In genomic region chr9:75558812-75559511, GRCm38 (mm10) we compare ENCODE assay signal across 8 mouse cellular contexts. TPM values are rescaled to one million over a fixed set of nuclear protein-coding genes. Genes with fewer than 3 reads are reported as not detected.
A peak's percentile ranks its signal among the peaks of the same experiment; 100 is the strongest.
DNase-seq lines count a peak whose midpoint lies in the region; ATAC-seq lines count a peak whose summit lies in the region.

No protein-coding gene starts in this region.

- H3K36me3 ChIP-seq in embryonic facial prominence, embryonic 13.5 days, result no peaks in the 10 kb centered on the region

- peaks cover 16% of the 10 kb centered on the region for H3K4me1 ChIP-seq in embryonic facial prominence, embryonic 13.5 days

- peak; percentile 74 for DNase-seq in urinary bladder, adult 2 months (ENCODE audit: low spot score)
- no peak for DNase-seq in urinary bladder, postnatal 25 days (ENCODE audit: low spot score)
- DNase-seq in heart, postnatal 25 days (ENCODE audit: low spot score), result peak; percentile 44
- DNase-seq in large intestine, adult 2 months (ENCODE audit: low read depth, low spot score), result peak; percentile 6
- peak; percentile 55 for DNase-seq in urinary bladder, postnatal 14 days (ENCODE audit: low spot score)
- DNase-seq in cerebellum, postnatal 36 days, result no peak

- intact Hi-C loops in heart, postnatal 25 days (cut with DNase I), result no loop called here

- peak; percentile 77 for ATAC-seq in embryonic facial prominence, embryonic 13.5 days (ENCODE audit: insufficient number of reproducible peaks, insufficient read depth, low FRiP score, low TSS enrichment, low read depth)
- ATAC-seq in megakaryocyte-erythroid progenitor cell, adult 5-6 weeks (replicated peaks; ENCODE audit: low FRiP score, low TSS enrichment, poor library complexity, severe bottlenecking), result peak; percentile 81

- H3K4me2 ChIP-seq in embryonic facial prominence, embryonic 13.5 days, result peak overlapping the region; percentile 84

- H3K27me3 ChIP-seq in embryonic facial prominence, embryonic 13.5 days, result no peaks in the 10 kb centered on the region

- WGBS in embryonic facial prominence, embryonic 13.5 days, result under 1% methylated on average over 47 of the region's 47 CpGs
- WGBS in large intestine, adult 2 months, result under 1% methylated on average over 47 of the region's 47 CpGs

- peak overlapping the region; percentile 89 for H3K9ac ChIP-seq in embryonic facial prominence, embryonic 13.5 days

- peak overlapping the region; percentile 93 for H3K4me3 ChIP-seq in embryonic facial prominence, embryonic 13.5 days

- peak overlapping the region; percentile 91 for H3K27ac ChIP-seq in embryonic facial prominence, embryonic 13.5 days

- H3K9me3 ChIP-seq in embryonic facial prominence, embryonic 13.5 days, result no peaks in the 10 kb centered on the region

RNA-seq across cellular contexts. Expression of gene Tmod3, which starts 0.5 kb away (rescaled TPM):
- polyA plus RNA-seq in urinary bladder, adult 2 months (2012; rRNA removed), result 73.0 and 73.1 TPM in 2 replicates
- polyA plus RNA-seq in embryonic facial prominence, embryonic 13.5 days (2015; fragmentation: Nextera tagmentation; extraction: Ambion mirVana), result 110 and 137 TPM in 2 replicates
- total RNA-seq in heart, postnatal 25 days (2021), result 10 to 100 TPM; 62.9 to 74.0 TPM
- polyA plus RNA-seq in large intestine, adult 2 months (2012; rRNA removed), result 16.2 and 31.9 TPM in 2 replicates
- total RNA-seq in megakaryocyte-erythroid progenitor cell, adult 5-6 weeks (2014; fragmentation: Nextera tagmentation), result 26.5 and 30.0 TPM in 2 replicates
- total RNA-seq in megakaryocyte-erythroid progenitor cell, adult 5-6 weeks (2017), result 45.0 and 65.9 TPM in 2 replicates

RNA-seq across cellular contexts. Expression of gene Tmod2, which starts 52.2 kb away (rescaled TPM):
- polyA plus RNA-seq in urinary bladder, adult 2 months (2012; rRNA removed), result 5.0 and 7.0 TPM in 2 replicates
- polyA plus RNA-seq in embryonic facial prominence, embryonic 13.5 days (2015; fragmentation: Nextera tagmentation; extraction: Ambion mirVana), result 19.8 and 23.0 TPM in 2 replicates
- total RNA-seq in heart, postnatal 25 days (2021), result 1 to 10 TPM; 4.6 to 5.3 TPM
- 0.43 and 0.91 TPM in 2 replicates for polyA plus RNA-seq in large intestine, adult 2 months (2012; rRNA removed)
- 0.17 TPM in 1 of 2 replicates, not detected in the other for total RNA-seq in megakaryocyte-erythroid progenitor cell, adult 5-6 weeks (2014; fragmentation: Nextera tagmentation)
- not detected in 2 replicates for total RNA-seq in megakaryocyte-erythroid progenitor cell, adult 5-6 weeks (2017)

Comparison
In these comparisons a context has a peak if more than half of its experiments do, and no peak if none do; other contexts are left out.
1. DNase-seq: peak in urinary bladder, adult 2 months (single experiment), heart, postnatal 25 days (single experiment), large intestine, adult 2 months (single experiment) and urinary bladder, postnatal 14 days (single experiment); none in urinary bladder, postnatal 25 days (single experiment) and cerebellum, postnatal 36 days (0 of 2).